Mouse (Mus musculus) heart, embryonic 12.5 days (tissue): Measurements from ENCODE around the gene Vmn1r61. TPM values are rescaled to one million over a fixed set of nuclear protein-coding genes. Genes with fewer than 3 reads are reported as not detected.

Source experiments
- ATAC-seq: fragments of 200-750 bp; cut with Nextera tagmentation; 2 replicates; pipeline ENCODE4 v1.8.0; 2017; ENCODE audit warnings: moderate TSS enrichment, moderate library complexity; ENCODE audit not compliant: insufficient number of reproducible peaks, low FRiP score
- H3K27ac ChIP-seq: fragments of 300-500 bp; sonication (generic); 2 replicates; pipeline ENCODE4 v1.5.1; 2016; ENCODE audit warnings: mild to moderate bottlenecking, moderate library complexity; ENCODE audit not compliant: poor library complexity, severe bottlenecking
- H3K27me3 ChIP-seq: fragments of 300-500 bp; sonication (generic); replicated peaks from 2 replicates; pipeline ENCODE4 v1.6.1; 2016; ENCODE audit warnings: mild to moderate bottlenecking, moderate library complexity
- H3K36me3 ChIP-seq: fragments of 300-500 bp; sonication (generic); 2 replicates; pipeline ENCODE4 v1.6.1; 2016; ENCODE audit warnings: mild to moderate bottlenecking, moderate library complexity
- H3K4me1 ChIP-seq: fragments of 300-500 bp; sonication (generic); replicated peaks from 2 replicates; pipeline ENCODE4 v1.6.1; 2016; ENCODE audit warnings: mild to moderate bottlenecking
- H3K4me2 ChIP-seq: fragments of 300-500 bp; sonication (generic); 2 replicates; pipeline ENCODE4 v1.6.1; 2016; ENCODE audit warnings: mild to moderate bottlenecking, moderate library complexity
- H3K4me3 ChIP-seq: fragments of 300-500 bp; sonication (generic); 2 replicates; pipeline ENCODE4 v1.5.1; 2016; ENCODE audit warnings: mild to moderate bottlenecking
- H3K9ac ChIP-seq: fragments of 300-500 bp; sonication (generic); 2 replicates; pipeline ENCODE4 v1.6.1; 2016; ENCODE audit warnings: mild to moderate bottlenecking, moderate library complexity
- H3K9me3 ChIP-seq: fragments of 300-500 bp; sonication (generic); replicated peaks from 2 replicates; pipeline ENCODE4 v1.6.1; 2016; ENCODE audit warnings: mild to moderate bottlenecking, moderate library complexity
- polyA plus RNA-seq: library from polyadenylated mRNA; unstranded; fragments of >200 nt; fragmentation: Nextera tagmentation; extraction: Ambion mirVana; gene quantifications from 2 replicates; pipeline ENCODE4 v1.2.1, GENCODE M21; 2016

Vmn1r61 gene
- polyA plus RNA-seq = not detected in 2 replicates

DNA sequence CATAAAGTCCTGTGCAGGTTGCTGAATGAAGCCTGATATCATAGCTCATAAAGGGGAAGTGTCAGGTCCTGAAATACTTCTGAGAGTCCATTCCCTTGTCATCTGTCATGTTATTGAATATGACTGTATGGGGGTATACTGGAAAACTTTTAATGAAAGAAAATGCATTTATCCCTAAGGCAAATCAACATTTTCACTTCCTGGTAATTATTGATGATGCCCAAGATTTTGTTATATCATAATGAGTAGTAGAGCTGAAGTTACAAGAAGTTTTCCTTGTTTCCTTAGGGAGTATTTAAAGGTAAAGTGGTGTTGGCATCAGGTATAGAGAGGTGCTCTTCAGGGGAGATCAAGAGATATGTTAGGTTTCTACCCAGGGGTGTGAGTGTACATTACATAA, at the start of gene Vmn1r61:
Vmn1r61 (minus strand) TSS at position 101 of the 400 bp plus-strand sequence.
- Histone ChIP-seq H3K27ac (no peak within 1 kb of the TSS), H3K4me1 (no peaks in the 10 kb centered on the region), H3K9me3 (peaks cover 12% of the 10 kb centered on the region), H3K4me2 (no peak within 1 kb of the TSS), H3K9ac (no peak within 1 kb of the TSS), H3K4me3 (no peak within 1 kb of the TSS), H3K27me3 (no peaks in the 10 kb centered on the region), H3K36me3 (no peaks in the 10 kb centered on the region)
- no peak for ATAC-seq

Other genes starting within 250 kb of the Vmn1r61 start
- gene Vmn1r58, start 199.9 kb downstream of the Vmn1r61 start, polyA plus RNA-seq = not detected in 2 replicates
- not detected in 2 replicates for gene Vmn1r59, start 156.5 kb downstream of the Vmn1r61 start, polyA plus RNA-seq
- gene Vmn2r28, start 119.3 kb downstream of the Vmn1r61 start, polyA plus RNA-seq = not detected in 2 replicates
- gene Vmn1r60, start 66.0 kb downstream of the Vmn1r61 start, polyA plus RNA-seq = not detected in 2 replicates
- gene Vmn1r62, start 60.3 kb upstream of the Vmn1r61 start, polyA plus RNA-seq = not detected in 2 replicates
- not detected in 2 replicates for gene Vmn1r63, start 192.2 kb upstream of the Vmn1r61 start, polyA plus RNA-seq